Mouse (Mus musculus) T-helper 17 cell (primary cell): ENCODE measurements at regions not wholly inside any gene's neighbourhood (a gene's known extent, or its start where the extent isn't known, plus 50 kb on each side); places are given as distances from the start of the nearest gene placed in this dataset.

ENCODE experiments used
- in situ Hi-C, 2 experiments: fragments of 300-600 bp; cut with MboI, MseI; formaldehyde crosslinking; loops; 1 replicate in 1 of 2; 2 replicates in 1 of 2; pipeline ENCODE4 v1.15.1; 2025; ENCODE audit warnings: high pct_unique_total_duplicates in 2 of 2

DNA sequence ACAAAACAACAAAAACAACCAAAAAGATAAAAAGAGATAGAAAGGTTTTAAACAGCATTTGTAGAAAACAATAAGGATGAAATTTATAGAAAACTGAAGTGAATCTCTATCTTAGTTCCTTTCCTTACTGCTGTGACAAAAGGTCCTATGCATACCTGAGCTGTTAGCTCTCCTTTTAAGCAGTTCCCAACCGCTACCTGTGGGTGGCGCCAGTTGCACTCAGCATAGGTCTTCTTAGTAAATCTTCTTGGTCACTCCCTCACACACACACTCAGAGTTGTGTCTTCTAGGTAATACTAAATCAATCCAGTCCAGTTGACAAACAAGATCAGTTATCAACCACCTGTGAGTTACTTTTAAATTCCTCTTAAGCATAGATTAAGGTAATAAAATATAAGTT lies 355.5 kb upstream of the Prkcq start:
- in situ Hi-C loops: no loop called here

DNA sequence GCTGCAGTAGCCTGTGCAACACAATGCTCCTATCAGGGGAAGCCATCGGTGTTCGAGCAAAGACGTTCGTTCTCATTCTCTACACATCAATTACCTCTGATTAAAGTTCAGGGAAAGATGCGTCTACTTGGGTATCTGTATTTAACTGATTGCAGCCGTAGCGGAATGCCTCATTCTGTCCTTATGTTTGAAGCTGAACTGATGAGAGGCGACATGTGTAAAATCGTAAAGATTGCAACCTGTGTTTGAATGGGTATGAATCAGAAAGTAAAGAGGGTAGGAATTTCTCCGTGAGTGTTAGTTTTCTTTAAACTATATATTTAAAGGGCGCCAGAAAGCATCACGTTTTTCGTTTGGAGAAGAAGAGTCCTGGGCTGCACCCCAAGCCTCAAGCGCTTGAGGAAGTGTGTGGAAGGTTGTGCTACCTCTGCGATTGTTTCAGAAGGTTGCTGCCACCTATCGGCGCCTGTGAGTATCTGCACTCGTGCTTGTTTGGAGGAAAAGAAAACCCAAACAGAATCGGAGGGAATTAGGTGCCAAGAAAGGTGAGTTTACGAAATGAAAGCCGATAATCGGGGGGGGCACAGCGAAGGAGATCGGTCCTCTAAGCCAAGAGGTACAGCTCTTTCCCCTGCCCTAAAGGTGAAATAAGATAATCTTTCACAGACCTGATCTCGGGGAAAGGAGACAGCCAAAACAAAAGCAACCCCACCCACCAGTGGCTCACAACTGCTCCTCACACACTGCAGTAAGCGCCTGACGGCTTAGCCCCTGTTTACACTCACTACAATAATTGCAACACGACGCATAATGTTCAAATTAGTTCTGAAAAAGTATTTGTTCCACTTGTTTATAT lies 346.4 kb upstream of the Prkcq start:
- in situ Hi-C loops: no loop called here

DNA sequence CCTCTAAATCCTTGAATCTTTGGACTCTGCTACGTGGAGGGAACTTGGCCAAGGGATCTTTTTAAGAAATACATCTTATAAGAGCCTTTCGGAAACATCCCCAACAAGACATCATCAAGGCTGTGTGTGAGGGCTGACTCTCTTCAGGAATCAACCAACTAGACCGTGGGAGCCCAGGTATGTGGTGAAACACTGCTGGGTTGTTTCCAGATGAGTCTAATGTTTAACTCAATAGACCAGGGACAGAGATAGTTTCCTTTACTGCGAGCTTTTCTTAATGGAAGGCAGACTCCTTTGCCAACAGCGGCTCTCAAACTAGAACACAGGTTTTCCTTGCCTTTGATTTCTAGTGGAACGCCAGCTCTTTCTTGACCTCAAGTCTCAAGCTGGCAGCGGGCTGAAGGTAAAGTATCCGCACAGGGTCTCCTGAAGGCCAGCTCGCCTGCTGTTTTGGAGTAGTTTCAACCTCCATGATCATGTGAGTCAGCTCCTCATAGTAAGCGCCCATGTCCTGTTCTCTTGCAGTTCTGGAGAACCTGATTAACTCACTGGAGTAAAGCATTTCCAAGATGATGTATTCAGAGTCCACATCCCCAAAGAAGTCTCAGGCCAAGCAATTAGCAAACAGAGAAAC lies 345.7 kb upstream of the Prkcq start:
- in situ Hi-C loops: no loop called here

DNA sequence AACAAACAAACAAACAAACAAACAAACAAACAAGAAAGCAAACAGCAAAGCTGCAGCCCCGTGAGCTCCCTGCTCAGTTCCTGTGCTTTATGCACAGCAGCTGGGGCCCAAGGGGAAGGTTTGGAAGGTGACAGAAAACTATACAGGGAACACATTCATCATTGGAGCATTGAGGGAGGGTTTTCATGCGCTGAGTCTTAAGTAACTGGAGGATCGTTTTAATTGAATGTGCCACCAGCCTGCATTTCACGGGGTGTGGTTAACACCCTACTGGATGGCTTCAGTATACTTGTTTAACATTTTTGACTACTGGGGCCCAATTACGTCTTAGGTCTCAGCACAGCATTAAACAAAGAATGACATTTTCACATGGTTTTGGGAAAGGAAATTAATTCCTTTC lies 331.9 kb upstream of the Prkcq start:
- in situ Hi-C loops: no loop called here

DNA sequence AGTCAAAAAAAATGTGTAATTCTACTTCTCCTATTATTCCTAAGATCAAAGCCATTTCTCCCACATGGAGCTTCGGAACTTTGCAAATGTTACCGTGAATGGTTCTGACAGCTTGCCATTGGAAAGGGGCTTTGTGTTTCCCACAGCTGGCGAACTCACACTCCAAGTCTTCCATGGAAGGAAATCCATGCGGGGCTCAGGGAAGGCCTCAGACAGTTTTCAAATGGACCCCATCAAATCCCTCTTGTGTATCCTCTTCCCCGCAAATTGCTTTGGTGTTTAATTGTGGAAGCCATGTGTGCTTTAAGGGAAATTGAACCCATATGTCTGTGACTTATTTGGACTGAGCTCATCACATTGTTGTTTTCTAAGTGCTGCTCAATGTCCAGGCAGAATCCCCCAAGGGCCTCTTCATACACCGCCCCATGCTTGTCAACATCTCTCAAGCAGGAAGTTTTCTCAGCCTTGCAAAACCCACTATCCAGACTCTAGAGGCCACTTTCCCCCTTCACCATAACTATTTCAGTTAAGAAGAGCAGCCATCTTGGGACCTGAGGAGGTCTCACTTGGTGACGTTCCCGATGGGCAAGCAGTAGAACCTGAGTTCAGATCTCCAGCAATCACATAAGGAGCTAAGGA lies 310.1 kb upstream of the Prkcq start:
- in situ Hi-C loops: no loop called here

DNA sequence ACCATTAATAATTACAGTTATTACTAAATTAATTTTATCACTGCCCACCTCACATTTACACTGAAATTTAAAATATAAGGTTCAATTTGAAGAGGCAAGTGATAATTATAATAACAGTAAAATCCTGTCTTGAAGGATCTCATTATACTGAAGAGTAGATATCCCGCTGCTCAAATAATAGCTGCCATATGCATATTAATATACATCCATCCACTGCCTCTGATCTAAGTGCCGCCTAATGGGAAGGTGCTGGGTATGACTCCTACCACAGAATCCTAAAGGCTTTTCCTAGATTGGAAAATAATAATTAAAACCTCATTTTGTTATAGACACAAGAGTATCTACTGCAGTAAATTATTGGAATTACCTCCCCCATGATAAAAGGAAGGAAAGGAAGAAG lies 307.5 kb upstream of the Prkcq start:
- in situ Hi-C loops: no loop called here

DNA sequence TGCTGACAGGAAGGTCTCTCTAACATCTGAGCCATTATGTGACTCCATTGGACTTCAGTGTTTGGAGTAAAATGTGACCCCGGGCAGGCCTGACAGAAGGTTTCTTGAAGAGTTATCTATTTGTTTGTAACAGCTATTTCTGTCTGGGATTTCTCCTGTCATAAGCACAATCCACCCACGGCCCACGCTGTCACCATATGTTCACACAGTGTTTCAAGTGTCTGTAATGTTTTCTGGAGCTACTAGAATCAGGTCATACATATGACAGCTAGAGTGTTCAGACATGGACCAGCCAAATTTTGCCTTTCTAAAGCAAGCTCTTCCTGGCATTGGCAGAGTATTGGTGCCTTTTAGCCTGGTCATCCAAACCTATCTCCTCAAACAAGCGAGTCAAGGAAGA lies 297.6 kb upstream of the Prkcq start:
- in situ Hi-C loops: no loop called here

DNA sequence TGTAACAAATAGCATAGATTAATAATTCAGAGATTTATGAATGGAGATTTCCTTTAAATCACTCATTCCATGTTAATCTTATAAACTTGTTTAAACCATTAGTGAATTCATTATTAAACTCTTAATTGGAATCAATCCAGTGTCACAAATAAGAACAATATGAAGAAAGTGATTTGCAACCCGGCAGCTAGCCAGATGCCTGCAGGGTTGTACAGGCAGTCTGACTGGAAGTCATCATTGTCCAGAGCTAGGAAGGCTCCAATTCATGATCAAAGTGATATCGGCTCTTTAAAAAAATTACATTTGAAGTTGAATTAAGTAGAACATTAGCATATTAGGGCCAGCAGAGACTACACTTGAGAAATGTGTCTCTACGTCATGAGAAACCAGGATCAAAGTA lies 270.0 kb upstream of the Prkcq start:
- in situ Hi-C loops: no loop called here

DNA sequence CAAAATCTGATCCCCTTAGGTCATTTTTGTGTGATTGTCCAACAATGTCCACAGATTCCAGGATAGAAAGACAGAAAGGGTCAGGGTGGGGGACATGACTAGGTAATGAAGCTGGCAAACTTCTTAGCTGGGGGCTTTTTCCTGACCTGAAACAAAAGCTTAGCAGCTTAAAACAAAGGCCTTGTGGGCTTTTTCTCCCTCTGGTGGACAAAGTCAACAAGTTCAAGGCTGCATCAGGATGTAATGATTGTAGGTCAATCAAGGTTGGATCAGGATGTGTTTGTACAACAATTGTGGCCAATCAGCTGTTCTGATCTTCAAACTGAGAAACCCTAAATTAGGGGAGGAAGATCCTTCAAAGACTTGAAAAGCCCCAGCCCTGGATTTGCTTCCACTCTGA lies 252.0 kb upstream of the Prkcq start:
- in situ Hi-C loops: loop anchor here (5.0 kb wide), 2 partner anchors 82 to 107 kb away; no protein-coding TSS in a partner anchor

DNA sequence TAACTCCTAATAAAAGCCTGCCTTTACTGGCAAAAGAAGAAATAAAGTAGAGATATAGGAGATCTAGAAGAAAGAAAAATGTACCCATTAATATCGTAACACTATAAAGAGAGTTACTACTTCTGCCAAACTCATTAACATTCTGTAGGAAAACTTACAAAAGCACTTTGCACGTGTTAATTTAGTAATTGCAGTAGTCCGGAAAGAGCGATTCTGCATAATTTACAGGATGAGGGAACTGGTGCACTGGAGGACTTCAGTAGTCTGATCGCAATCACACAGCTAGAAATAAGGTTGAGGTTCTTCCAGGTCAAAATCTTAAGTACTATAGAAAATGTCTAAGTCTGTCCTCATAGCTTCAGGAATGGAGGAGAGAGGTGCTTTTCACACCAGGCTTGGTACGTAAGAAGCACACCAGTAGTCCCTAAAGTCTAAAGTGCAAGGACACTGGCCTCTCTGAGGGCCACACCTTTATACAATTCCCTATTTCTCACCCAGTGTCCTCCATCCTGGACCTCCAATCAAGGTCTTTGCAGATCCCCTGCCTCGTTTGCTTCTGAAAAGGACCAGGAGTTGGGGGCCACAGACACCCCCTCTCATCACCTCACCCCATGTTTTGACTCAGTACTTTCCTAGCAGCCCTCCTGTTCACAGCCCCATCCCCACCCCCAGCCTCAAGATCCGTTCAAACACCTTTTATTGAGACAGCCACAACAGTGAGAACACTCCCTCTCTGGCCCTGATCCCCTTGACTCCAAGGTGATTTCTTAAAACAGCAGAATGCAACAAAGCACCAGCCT lies 251.0 kb upstream of the Prkcq start:
- in situ Hi-C loops: loop anchor here (5.0 kb wide), 2 partner anchors 81 to 106 kb away; no protein-coding TSS in a partner anchor

DNA sequence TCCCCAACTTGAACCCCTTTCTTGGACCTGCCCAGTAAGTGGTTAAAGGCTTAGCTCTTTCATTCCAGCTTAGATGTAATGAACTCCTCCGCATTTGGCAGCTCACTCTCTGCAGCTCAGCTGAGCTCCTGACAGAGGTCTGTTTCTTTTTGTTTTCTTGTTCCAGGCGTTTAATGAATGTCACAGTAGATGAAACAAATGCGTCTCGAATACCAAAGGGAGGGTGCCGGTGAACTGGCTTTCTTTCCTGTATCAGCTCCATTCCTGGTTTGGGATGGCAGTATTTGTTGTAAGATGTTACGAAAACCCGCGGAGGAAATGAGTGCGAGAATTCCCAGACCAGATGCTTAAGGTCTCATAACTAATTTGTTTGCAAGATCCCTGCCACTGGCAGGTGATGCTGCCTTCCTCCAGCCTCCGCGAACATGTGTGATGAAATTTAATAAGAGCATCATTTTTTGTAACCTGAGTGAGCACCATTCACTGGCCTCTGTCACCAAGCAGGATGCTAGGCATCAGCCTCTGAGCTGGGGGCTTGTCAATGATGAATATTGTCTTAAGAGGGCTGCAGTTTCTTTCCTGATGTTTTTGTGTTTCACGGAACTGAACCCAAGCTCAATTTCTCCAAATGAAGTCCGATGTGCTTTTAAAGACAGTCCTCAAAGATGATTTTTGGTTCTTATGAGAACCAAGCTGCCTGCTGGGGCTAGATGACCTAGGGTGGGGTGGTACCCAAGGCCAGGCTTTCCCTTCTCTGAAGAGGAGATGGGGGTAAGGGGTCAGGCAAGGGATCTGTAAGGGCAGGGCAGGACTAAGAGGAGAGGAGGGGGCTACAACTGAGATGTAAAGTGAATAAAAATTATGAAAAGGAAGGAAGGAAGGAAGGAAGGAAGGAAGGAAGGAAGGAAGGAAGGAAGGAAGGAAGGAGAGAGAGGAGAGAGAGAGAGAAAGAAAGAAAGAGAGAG lies 250.1 kb upstream of the Prkcq start:
- in situ Hi-C loops: loop anchor here (5.0 kb wide), 2 partner anchors 81 to 106 kb away; no protein-coding TSS in a partner anchor

DNA sequence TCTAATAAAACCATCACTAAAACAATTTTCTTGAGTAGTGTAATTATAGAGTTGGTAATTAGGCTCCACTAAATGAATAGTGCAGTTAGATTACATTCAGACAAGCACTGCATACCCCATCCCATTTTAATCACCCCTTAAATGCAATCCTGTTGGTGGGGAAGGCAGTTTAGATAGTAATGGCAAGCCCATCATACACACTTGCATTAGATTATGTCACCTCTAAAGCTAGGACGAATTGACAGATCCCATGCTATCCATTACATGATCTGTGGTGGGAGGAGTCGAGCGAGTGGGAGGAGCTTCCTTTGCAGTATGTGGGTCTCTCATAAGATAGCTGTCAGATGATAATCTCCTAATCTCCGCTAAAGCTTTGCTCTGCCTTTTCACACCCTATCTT lies 247.9 kb upstream of the Prkcq start:
- in situ Hi-C loops: loop anchor here (5.0 kb wide), 2 partner anchors 78 to 103 kb away; no protein-coding TSS in a partner anchor

DNA sequence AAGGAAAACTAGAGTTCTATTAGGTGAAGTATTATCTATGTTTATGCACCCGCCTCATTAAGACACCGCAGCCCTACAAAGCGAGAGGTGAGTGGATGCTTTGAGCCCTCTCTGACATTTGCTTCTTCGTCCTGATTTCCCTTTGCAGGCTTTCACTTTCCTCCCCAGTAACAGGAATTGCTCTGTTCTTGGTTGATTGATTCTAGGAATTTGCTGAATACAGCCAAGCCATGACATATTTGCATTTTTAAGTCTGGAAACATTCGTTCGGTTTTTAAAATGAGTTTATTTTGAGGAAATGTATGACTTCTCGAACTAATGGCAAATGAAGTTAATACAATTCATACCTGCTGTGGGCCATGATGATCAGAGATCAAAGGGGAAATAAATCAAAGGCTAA lies 246.5 kb upstream of the Prkcq start:
- in situ Hi-C loops: no loop called here

DNA sequence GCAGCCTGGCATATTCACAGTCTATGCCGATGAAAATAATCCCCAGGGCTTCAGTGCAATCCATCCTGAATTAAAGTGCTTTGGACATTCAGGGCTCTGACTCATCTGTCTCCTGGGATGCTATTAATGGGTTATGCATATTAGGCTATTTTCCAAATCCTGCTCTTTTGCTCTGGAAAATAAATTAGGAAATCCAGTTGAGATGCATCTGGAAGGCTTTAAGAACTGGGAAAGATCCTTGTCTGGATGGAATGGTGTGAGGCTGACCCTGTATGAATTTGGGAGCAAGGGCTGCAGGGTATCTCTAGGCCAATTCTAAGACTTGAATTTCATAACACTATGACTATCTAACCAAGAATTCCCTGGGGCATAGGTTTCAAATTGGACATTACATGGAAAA lies 234.5 kb upstream of the Prkcq start:
- in situ Hi-C loops: no loop called here

DNA sequence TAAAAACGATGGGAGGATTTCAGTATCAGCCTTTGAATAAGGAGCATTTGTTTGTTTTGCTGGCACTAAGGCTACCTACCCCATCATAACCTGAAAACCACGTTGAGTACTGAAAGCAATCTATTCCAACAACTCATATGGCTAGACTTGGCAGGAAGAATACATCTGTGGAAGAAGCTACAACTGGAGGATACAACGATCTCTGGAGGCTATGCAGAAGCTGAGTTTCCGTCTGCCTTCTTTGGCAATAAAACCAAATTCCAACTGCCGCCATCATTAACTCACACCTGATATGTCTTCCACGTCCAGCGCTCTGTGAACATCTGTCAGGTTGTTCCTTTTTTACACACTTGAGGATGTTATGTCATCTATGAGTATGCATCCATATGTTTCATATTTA lies 206.7 kb upstream of the Prkcq start:
- in situ Hi-C loops: no loop called here

DNA sequence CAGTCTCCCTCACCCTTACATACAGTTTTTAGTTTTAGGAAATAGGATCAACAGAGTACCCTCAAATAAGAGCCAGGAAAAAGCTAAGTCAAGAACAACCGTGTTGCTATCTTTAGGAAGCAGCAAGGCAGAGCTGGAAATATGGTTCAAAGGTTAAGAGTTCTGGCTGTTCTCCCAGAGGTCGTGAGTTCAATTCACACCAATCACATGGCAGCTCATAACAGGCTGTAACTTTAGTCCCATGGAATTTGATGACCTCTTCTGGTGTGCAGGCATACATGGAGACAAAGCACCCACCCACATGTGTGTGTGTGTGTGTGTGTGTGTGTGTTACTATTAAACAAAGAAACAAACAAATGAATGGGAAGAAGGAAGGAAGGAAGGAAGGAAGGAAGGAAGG lies 205.0 kb upstream of the Prkcq start:
- in situ Hi-C loops: no loop called here

DNA sequence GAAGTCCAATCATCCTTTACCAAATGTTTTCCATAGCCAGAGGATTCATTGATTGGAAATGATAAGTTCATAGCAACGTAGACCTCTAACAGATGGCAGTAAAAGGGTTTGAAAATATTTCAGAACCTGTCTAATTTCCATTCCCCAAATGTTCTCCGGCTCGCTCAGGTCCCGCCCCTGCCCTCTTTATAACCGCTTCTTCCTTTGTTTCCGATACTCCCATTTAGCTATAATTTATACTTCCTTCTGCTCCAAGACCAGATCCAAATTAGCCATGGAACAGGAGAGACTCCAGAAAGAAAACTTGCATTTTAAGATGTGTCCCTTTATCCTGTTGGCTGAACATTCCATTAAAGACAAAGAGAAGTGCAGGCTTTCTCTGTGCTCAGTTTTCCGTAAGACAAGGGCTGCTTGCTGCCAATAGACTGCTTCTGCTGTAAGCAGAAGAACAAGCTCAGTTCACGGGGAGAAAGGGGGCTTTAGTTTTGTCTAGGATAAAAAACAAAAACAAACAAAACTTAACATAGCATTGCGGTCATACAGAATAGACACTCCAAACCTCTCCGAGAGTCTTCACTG lies 202.7 kb upstream of the Prkcq start:
- in situ Hi-C loops: no loop called here

DNA sequence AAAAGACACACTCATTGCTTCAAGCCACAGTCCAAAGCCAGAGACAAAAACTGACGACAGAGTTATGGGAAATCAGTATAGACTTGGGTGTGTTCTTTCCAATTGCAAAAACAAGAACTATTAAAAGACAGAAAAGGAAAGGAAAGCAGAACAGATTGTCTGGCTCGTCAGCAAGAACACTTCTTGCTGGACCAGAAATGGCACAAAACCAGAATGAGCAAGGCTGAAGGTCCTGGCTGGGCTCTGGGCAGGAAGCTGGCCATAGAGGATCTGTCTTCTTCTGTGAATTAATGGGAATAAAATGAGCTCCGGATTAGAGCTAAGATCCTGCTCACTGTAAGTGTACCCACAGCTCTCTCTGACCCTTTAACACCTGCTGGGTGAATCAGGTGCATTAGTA lies 199.9 kb upstream of the Prkcq start:
- in situ Hi-C loops: no loop called here

DNA sequence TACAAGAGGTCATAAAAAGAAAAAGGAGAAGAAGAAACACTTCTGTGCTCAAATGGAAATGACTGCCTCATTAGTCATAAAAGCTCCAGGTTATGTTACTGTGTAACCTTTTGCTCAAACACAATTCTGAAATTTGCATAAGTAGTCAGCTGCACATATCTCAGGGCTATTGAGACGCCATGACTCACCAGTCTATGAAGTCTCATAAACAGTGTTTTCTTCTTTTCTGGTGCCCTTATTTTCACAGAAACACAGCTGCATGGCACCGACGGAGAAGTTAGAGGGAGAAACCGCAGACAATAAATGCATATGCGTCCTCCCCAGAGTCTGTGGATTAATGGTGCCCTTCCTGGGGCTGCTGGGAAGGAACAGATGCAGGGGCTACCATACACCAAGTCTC lies 193.1 kb upstream of the Prkcq start:
- in situ Hi-C loops: no loop called here

DNA sequence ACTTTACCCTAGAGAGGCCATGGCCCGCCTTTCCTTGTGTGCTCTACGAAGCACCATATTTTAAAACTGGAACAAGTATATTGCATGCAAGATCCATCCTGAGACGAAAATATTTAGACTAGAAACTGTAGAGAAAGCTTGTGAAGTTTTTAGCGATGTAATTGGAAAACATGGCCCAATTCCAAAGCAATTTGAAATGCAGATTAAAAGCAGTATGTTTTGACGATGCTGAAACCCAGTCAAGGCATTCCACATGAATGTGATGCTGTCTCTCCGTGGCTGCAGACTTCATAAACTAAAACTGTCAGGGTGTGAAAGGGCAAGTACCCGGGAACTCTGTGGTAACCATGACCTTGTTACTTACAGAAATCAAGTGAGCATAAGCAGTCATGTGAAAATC lies 185.8 kb upstream of the Prkcq start:
- in situ Hi-C loops: no loop called here
